Mouse (Mus musculus): ENCODE results near the gene Ms4a4c.

DNA sequence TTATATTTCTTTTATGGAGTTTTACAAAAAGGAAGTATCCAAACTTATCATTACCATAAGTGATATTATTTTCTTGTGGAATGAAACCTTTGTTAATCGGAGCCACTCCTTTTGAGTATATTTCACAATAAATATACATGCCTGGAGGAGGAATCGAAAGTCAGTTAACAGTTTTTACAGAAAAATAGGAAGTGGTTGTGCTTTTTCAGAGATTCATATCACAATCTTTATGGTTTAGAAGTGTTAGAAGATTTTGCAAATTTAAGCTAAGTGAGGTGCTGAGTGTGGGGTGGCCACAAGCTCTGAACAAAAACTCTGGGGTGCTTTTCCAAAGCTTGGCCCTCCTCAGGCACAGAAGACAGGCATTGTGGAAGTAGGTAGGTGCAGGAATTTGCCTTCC lies 42.7 kb downstream of the Ms4a4c start:
- TF ChIP-seq POLR2A (IDR thresholded peaks at IDR 0.05; ENCODE audit: insufficient read length, low read depth): no peak
- TF ChIP-seq E2F4 (IDR thresholded peaks at IDR 0.05; ENCODE audit: insufficient read depth): no peak
- TF ChIP-seq MYOD1 (IDR thresholded peaks at IDR 0.05; ENCODE audit: control insufficient read depth in 1 of 3, insufficient read length in 2 of 3, low read depth in 2 of 3): no peak
- no peak for TF ChIP-seq USF1 (IDR thresholded peaks at IDR 0.05; ENCODE audit: low read depth)
- TF ChIP-seq MYOG (IDR thresholded peaks at IDR 0.05; ENCODE audit: control insufficient read depth in 1 of 3, insufficient read depth in 1 of 3, insufficient read length in 2 of 3, low read depth in 2 of 3): no peak
- no peak for TF ChIP-seq POLR2AphosphoS2 (IDR thresholded peaks at IDR 0.05; ENCODE audit: insufficient read length, low read depth)
- TF ChIP-seq TCF12 (IDR thresholded peaks at IDR 0.05; ENCODE audit: insufficient read depth, poor library complexity, severe bottlenecking): no peak
- TF ChIP-seq REST (IDR thresholded peaks at IDR 0.05; ENCODE audit: insufficient read depth, insufficient read length): no peak
- TF ChIP-seq CEBPB (IDR thresholded peaks at IDR 0.05; ENCODE audit: insufficient read depth, poor library complexity, severe bottlenecking): no peak
- no peak for TF ChIP-seq MAX (IDR thresholded peaks at IDR 0.05; ENCODE audit: low read depth)
- no peak for TF ChIP-seq SRF (IDR thresholded peaks at IDR 0.05; ENCODE audit: control insufficient read depth, insufficient read length, low read depth)
